Mouse (Mus musculus): ENCODE data around the gene Shc3. TPM values are rescaled to one million over a fixed set of nuclear protein-coding genes. Genes with fewer than 3 reads are reported as not detected.

Shc3 gene
- total and polyA plus RNA-seq, 3 experiments: 0.15 to 0.40 TPM; not detected in 1

DNA sequence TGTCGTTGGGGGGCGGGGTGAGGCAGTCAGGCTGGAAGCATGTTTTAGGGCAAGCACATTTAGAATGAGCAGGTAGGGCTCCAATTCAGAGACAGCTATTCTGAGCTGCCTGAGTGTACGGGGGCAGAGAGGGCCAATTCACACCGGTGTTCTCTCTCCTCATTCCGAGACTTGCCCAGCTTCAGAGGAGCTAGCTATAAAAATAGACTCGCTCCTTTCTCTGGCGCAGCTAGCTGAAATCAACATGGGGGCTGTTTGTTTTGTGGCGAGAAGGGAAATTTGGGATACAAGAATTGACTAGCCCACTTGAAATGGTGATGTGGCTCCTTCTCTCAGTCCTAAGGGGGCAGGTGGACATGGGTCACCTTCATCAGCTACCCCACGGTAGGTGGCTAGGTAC is 60.4 kb downstream of the Shc3 start:
- Histone ChIP-seq H3K9ac (ENCODE audit: insufficient read depth, low read depth) (no peak overlapping the region), H3K27me3 (replicated peaks) (no peaks in the 10 kb centered on the region), H3K4me2 (ENCODE audit: insufficient read depth, low read depth, poor library complexity, severe bottlenecking) (no peak overlapping the region), H3K27ac (ENCODE audit: insufficient read depth, low read depth) (no peak overlapping the region), H3K9me3 (replicated peaks; ENCODE audit: low read length) (no peaks in the 10 kb centered on the region), H3K79me2 (replicated peaks; ENCODE audit: control insufficient read depth, extremely low read depth, insufficient read depth, poor library complexity, severe bottlenecking) (no peaks in the 10 kb centered on the region), H3K4me1 (ENCODE audit: control insufficient read depth in 1 of 2, insufficient read depth in 2 of 2) (no peaks in the 10 kb centered on the region), H3K4me3 (replicated peaks in 1 of 3; ENCODE audit: low read depth in 2 of 3, low read length in 2 of 3, poor library complexity in 1 of 3) (no peak overlapping the region), H3K36me3 (replicated peaks in 1 of 2; ENCODE audit: control insufficient read depth in 1 of 2, insufficient read depth in 1 of 2, low read length in 1 of 2) (no peaks in the 10 kb centered on the region)
- dilution Hi-C loops (cut with MboI; ENCODE audit: extremely low pct_ligation_motif_present, extremely low pct_unique_long_range_greater_than_20kb, low sequenced_read_pairs): no loop called here
- in situ Hi-C loops (cut with MboI; ENCODE audit: low pct_ligation_motif_present, low pct_unique_long_range_greater_than_20kb, low sequenced_read_pairs): no loop called here
- no peak for TF ChIP-seq UBTF (IDR thresholded peaks at IDR 0.05; ENCODE audit: low read depth, low read length)
- no peak for TF ChIP-seq EP300 (IDR thresholded peaks at IDR 0.05; ENCODE audit: low read length)
- no peak for TF ChIP-seq MAZ (IDR thresholded peaks at IDR 0.05; ENCODE audit: low read depth, low read length)
- no peak for TF ChIP-seq JUN (IDR thresholded peaks at IDR 0.05; ENCODE audit: insufficient read depth, low read depth, low read length)
- no peak for DNase-seq (ENCODE audit: extremely low read depth)

DNA sequence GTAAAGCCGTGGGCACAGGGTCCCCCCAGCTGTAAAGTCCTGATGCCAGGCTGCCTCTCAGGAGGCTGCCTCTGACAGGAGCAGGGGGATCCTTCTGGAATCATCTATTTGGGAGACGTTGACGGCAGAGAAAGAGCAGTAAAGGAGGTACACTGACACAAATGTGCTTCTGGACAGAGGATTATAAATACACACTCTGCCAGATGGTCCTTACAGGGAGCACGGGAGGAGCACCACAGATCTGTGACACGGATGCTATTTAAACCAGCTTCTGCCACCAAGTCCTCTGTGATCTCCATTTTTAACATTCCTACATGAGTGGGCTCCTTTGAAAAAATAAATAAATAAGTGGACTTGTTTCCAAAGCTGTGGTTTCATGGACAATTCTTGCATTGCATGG is 63.5 kb downstream of the Shc3 start:
- Histone ChIP-seq H3K9me3 (replicated peaks; ENCODE audit: low read length) (no peaks in the 10 kb centered on the region), H3K4me3 (replicated peaks in 1 of 3; ENCODE audit: low read depth in 2 of 3, low read length in 2 of 3, poor library complexity in 1 of 3) (no peak overlapping the region), H3K27ac (ENCODE audit: insufficient read depth, low read depth) (no peak overlapping the region), H3K9ac (ENCODE audit: insufficient read depth, low read depth) (no peak overlapping the region), H3K36me3 (replicated peaks in 1 of 2; ENCODE audit: control insufficient read depth in 1 of 2, insufficient read depth in 1 of 2, low read length in 1 of 2) (no peaks in the 10 kb centered on the region), H3K4me1 (ENCODE audit: control insufficient read depth in 1 of 2, insufficient read depth in 2 of 2) (no peaks in the 10 kb centered on the region), H3K79me2 (replicated peaks; ENCODE audit: control insufficient read depth, extremely low read depth, insufficient read depth, poor library complexity, severe bottlenecking) (no peaks in the 10 kb centered on the region), H3K27me3 (replicated peaks) (no peaks in the 10 kb centered on the region), H3K4me2 (ENCODE audit: insufficient read depth, low read depth, poor library complexity, severe bottlenecking) (no peak overlapping the region)
- no peak for TF ChIP-seq CHD2 (IDR thresholded peaks at IDR 0.05; ENCODE audit: low read length)
- in situ Hi-C loops (cut with MboI; ENCODE audit: low pct_ligation_motif_present, low pct_unique_long_range_greater_than_20kb, low sequenced_read_pairs): no loop called here
- dilution Hi-C loops (cut with MboI; ENCODE audit: extremely low pct_ligation_motif_present, extremely low pct_unique_long_range_greater_than_20kb, low sequenced_read_pairs): no loop called here
- DNase-seq (ENCODE audit: extremely low read depth): no peak

DNA sequence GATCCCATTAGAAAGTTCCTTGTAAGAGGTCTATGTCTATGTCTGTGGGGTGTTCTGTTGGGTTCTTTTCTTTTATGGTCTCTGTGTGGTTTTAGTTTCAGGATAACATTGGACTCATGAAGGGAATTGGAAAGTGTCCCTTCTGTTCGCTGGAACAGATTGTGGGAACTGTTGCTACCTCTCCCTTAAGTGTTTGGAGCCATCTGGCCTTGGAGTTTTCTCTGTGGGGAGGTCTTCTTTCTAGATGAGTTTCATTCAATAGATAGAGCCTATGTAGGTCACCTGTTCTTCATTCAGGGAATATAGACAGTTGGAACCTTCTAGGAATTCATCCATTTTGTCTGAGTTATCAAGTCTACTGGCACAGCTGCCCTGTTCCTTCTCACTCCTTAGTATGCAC is 69.5 kb downstream of the Shc3 start:
- no peaks in the 10 kb centered on the region for H3K9me3 ChIP-seq (replicated peaks; ENCODE audit: low read length)
- no peaks in the 10 kb centered on the region for H3K27me3 ChIP-seq (replicated peaks)
- in situ Hi-C loops (cut with MboI; ENCODE audit: low pct_ligation_motif_present, low pct_unique_long_range_greater_than_20kb, low sequenced_read_pairs): no loop called here
- H3K4me1 ChIP-seq (ENCODE audit: control insufficient read depth in 1 of 2, insufficient read depth in 2 of 2): peaks cover 0 to 5% of the 10 kb centered on the region in 2 experiments; a peak in 2 of 4 replicates
- no peak for TF ChIP-seq MAZ (IDR thresholded peaks at IDR 0.05; ENCODE audit: low read depth, low read length)
- TF ChIP-seq ELF1 (IDR thresholded peaks at IDR 0.05; ENCODE audit: low read depth, low read length): no peak
- no peak for TF ChIP-seq ZNF384 (IDR thresholded peaks at IDR 0.05; ENCODE audit: low read depth, low read length)
- no peak for TF ChIP-seq SMC3 (IDR thresholded peaks at IDR 0.05; ENCODE audit: low read depth, low read length)
- TF ChIP-seq E2F4 (IDR thresholded peaks at IDR 0.05; ENCODE audit: insufficient replicate concordance, low read depth, low read length): no peak
- no peak for TF ChIP-seq USF1 (IDR thresholded peaks at IDR 0.05; ENCODE audit: low read depth, low read length)
- TF ChIP-seq MEF2A (IDR thresholded peaks at IDR 0.05; ENCODE audit: borderline replicate concordance, low read depth, low read length): no peak
- TF ChIP-seq MAFK (IDR thresholded peaks at IDR 0.05; ENCODE audit: insufficient replicate concordance, low read length): no peak
- TF ChIP-seq ZKSCAN1 (IDR thresholded peaks at IDR 0.05; ENCODE audit: borderline replicate concordance, low read depth, low read length): no peak
- TF ChIP-seq UBTF (IDR thresholded peaks at IDR 0.05; ENCODE audit: low read depth, low read length): no peak
- no peak for TF ChIP-seq SIN3A (IDR thresholded peaks at IDR 0.05; ENCODE audit: low read length)
- TF ChIP-seq NRF1 (IDR thresholded peaks at IDR 0.05; ENCODE audit: low read depth, low read length): no peak
- no peak overlapping the region for H3K27ac ChIP-seq (ENCODE audit: insufficient read depth, low read depth)
- no peak overlapping the region for H3K4me3 ChIP-seq (replicated peaks in 1 of 3; ENCODE audit: low read depth in 2 of 3, low read length in 2 of 3, poor library complexity in 1 of 3)
- H3K9ac ChIP-seq (ENCODE audit: insufficient read depth, low read depth): no peak overlapping the region
- no peaks in the 10 kb centered on the region for H3K79me2 ChIP-seq (replicated peaks; ENCODE audit: control insufficient read depth, extremely low read depth, insufficient read depth, poor library complexity, severe bottlenecking)
- H3K36me3 ChIP-seq (replicated peaks in 1 of 2; ENCODE audit: control insufficient read depth in 1 of 2, insufficient read depth in 1 of 2, low read length in 1 of 2): no peaks in the 10 kb centered on the region
- no peak for DNase-seq (ENCODE audit: extremely low read depth)
- dilution Hi-C loops (cut with MboI; ENCODE audit: extremely low pct_ligation_motif_present, extremely low pct_unique_long_range_greater_than_20kb, low sequenced_read_pairs): no loop called here
- H3K4me2 ChIP-seq (ENCODE audit: insufficient read depth, low read depth, poor library complexity, severe bottlenecking): no peak overlapping the region

All from CH12.LX (cell line).